Mouse (Mus musculus): ENCODE data around the gene Nup85. TPM values are rescaled to one million over a fixed set of nuclear protein-coding genes. Genes with fewer than 3 reads are reported as not detected.

Gene Nup85
- total and polyA plus RNA-seq, 3 experiments = 28.9 to 46.0 (median 32.5) TPM

DNA sequence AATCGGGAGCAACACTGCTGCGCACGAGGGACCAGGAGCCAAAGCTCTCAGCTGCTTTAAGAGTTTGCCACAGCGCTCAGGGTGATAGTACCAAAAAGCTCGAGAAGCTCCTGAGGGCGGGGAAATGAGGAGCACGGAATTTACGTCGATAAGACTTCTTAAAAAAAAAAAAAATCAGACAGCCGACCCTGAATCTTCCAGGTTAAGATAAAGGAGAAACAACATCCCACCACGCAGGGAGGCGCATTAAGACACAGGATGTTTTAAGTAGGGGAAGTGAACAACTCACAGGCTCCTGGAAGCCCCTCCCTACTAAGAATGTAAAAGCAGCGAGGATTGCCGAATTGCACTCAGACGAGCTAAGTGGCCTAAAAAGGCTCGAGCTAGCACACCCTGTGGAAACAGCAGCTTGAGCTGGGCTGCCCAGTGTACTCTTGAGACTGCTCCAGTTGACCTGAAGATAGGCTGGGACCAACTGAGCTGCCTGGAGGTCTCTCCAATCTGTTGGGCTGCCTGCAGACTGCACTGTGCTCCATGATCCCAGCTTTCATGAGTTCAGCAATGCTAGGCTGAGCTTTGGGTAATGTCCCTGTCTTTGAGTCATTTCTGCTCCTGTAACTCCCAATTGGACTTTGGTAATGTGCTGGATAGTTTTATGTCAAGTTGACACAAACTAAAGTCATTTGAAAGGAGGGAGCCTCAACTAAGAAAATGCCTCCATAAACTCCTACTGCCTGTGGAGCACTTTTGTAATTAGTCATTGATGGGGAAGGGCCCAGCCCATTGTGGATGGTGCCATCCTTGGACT lies 49.1 kb downstream of the Nup85 start:
- DNase-seq = no peak

DNA sequence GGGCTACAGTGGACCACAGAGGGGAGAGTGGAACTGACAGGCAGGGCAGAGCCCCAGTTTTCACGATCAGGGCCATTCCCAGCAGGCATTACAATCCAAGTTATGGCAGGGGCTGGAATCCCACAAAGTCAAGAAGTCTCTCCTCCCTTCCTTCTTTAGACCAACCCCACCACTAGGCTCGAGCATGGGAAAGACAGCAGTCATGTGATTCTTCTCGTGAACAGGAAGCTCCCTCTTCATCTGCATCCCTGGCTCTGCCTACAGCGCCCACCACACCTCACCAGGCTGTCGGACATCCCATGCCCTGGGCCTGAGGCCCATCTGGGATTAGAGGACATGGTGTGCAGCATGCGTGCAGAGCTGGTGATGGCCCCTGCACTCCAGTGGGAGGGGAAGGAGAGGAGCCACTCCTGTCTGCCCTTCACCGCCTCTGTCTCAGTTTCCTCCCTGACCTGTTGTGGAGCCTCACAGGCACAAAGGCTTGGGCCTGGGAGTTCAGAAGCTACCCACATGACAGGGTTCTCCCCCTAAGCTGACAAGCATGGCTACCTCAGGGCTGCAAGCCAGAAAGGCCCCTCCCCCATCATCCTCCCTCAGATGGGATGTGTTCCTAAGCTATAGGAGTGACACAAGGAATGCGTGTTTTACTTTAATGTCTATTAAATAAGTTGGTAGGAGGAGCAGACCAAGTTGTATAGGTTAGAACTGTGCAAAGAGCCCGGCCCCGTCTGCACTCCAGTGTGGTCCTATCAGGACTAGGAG lies 50.3 kb downstream of the Nup85 start:
- no peak for DNase-seq

DNA sequence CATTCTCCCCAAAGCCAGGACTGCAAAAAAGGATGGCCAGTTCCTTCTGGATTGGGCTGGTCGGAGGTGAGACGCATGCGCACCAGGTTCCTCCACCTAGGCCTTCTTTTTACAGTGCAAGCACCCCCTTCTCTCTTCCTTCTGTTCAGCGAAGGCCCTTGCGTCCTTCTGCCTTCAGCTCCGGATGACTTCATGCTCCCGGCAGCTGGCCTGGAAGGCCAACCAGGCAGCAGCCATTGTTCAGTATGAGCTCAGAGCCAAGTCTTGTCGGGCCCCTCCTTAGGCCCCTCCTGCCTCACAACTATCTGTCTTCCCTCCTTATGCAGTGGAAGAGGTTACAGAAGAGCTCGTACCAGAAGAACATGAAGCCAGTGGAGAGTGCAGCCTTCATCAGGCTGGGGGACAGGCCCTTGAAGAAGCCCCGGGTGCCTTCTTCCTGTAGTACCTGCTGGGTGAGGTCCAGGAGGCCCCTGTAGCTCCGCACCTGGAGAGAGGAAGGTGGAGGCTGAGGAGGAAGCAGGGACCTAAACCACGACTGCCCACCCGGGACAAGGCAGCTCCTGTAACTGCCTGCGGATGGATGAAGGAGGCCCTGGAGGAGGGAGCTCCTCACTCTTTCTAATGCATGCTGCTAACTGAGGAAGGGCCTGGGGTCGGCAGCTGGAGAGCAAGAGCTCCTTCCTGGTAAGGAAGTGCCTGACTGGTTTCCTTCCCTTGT lies 51.0 kb downstream of the Nup85 start:
- peak; percentile 82 for DNase-seq

- DNase-seq = peak; percentile 82
These were observed 51.6 kb downstream of the Nup85 start for GRCm38 (mm10) chr11:115615875-115616274.

DNA sequence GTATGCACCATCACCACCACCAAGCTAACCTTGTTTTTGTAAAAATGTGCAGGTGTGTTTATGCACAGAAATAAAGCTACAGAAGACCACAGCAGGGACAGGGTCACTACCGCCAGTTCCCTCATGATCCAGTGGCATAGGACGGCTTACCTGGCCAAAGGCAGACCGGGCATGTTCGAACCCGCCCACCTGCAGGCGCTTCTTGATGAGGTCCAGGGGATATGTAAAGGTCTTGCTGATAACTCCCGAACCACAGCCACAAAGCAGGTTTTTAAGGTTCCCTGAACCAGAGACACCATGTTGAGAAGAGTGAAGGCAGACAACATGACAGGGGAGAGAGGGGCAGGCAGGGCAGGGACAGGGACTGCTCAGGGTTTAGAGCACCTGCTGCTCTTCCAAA lies 52.1 kb downstream of the Nup85 start:
- DNase-seq = no peak

DNA sequence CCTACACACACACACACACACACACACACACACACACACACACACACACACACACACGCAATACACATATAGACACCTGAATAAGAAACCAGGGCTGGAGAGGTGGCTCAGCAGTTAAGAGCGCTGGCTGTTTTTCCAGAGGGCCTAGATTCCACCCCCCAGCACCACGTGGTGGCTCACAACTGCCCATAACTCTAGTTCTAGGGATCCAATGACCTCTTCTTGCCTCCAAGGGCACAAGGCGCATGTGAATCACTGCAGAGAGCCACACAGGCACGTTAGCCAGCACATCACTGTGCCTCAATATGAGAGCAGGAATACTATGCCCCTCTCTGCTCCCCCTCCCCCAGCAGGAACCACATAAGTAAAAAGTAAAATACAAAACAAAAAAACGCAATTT lies 52.7 kb downstream of the Nup85 start:
- DNase-seq = peak; percentile 87

DNA sequence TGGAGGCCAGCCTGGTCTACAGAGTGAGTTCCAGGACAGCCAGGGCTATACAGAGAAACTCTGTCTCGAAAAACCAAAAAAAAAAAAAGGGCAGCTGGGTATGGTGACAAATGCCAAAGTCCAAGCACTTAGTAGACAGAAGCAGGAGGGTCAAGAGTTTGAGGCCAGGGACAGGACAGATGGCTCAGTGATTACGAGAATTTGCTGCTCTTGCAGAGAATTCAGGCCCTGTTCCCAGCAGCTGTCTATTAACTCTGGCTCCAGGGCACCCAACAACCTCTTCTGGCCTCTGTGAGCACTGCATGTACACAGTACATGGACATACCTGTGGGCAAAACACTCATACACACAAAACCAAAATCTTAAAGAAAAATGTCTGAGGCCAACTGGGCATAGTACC lies 53.8 kb downstream of the Nup85 start:
- no peak for DNase-seq

DNA sequence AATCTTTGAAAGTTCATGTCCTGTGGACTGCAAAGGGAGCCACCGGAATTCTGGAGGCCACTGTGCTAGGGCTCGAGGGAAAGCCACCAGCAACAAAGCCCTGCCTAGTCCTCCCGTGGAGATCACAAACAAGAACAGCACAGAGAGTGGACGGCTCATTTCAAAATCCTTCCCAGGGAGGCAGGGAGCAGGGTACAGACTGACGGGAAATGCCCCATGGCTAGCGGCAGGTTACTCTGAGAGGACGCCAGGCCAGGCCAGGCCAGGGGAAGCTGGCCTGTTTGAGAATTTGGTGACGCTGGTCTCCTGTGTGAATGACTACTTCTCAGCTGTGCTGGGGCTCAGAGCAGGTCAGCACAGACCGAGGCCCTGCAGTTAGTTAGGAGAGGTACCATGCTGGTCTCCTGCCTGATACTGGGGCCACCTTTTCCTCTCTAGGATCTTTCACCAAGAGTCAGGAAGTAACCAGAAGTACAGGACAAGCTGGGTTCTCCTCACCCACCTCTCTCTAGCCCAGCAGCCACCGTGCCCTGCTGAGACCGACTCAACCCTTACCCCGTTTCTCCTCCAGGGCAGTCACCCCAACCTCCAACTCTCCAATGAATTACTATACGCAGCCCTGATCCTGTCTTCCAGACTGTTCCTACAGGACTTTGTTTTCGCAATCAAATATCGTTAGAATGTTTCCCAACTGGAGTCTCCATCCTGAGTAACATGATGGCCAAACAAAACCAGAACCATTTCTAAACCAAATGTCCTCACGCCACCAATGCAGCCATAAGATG lies 54.7 kb downstream of the Nup85 start:
- DNase-seq = no peak

- DNase-seq = no peak
These were observed 55.7 kb downstream of the Nup85 start for GRCm38 (mm10) chr11:115619949-115620348.

- peak; percentile 50 for DNase-seq
These were observed 59.3 kb downstream of the Nup85 start for GRCm38 (mm10) chr11:115623487-115624070.

DNA sequence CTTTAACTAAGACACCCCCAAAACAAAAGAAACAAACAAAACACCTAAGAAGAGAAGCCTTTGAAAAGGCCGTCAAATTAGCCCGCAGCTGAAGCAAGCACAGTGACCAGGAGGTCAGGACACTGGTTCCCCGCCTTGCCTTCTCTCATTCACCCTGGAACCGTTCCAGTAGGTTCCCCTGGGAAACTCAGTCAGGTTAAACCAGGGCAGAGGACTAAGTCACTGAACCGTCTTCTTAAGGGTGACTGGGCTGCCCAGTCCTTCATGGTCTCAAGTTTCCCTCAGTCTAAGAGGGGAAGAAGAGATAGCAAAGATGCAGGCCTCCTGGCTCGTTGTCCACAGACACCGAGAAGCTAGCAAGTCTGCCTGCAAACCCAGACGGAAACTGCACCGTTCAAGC lies 61.6 kb downstream of the Nup85 start:
- no peak for DNase-seq

DNA sequence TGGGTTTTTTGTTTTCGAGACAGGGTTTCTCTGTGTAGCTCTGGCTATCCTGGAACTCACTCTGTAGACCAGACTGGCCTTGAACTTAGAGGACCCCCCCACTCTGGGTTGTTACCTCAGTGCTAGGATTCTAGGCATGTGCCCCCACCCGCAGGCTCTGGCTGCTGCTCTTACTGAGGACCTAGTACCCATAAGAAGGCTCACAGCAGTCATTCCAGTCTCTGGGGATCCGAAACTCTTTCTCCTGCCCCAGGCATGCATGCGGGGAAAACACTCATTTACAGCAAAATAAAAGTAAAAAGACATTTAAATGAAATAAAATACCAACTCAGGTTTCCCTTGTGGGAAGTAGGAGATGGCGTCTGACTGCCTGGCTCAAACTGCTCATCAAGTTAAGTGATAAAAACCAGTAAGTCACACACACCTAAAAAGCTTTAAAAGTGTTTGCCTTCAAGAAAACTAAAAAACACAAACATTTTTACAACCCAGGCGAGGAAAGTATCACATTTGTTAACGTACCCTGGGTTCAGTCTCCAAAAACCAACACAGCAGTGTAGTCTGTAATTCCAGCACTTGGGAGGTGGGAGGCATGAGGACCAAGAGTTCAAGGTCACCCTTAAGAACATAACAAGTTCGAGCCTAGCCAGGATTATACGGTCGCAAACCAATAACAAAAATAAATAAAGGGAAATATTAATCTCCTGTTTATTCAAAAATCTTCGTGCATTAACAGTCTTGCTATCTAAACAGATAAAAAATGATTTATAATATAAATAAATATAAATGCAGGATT lies 62.8 kb downstream of the Nup85 start:
- DNase-seq = no peak

DNA sequence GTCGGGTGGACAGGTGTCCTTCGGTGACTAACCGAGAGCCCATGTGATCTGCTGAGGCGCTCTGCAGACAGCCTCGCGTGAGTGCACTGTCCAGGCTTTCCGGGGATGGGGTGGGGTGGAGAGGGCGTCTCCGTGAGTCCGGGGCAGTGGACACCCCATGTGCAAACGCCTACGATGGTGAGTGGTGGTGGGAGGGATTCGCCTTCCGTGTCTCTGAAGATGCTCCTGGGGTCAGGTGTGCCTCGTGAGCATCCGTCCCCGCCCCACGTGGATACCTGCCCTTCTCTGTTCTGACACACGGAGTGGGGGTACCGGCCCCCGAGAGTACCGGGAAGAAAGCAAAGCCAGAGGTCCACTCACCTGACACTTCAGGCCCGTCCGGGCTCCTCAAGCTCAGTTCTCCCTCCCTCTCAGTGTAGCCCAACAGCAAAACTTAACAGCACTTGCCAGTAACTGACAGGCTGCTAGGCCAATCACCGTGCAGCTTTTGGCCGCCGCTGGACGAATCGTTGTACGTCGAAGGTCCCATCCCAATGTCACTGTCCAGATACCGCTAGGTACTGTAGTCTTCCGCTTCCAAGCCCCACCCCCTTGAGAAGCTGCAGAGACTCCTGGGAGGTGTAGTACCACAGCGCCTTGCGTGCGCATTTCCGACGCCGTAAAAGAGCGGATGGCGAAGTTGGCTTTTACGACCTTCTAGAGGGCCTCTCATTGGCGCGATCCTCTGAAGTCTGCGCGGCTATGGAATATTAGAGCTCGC lies 63.7 kb downstream of the Nup85 start, which contains the start of gene Slc25a19:
Slc25a19 (minus strand) TSS at position 591 of the 760 bp plus-strand sequence.
- DNase-seq = peak; percentile 100

- no peak for DNase-seq
These were observed 64.3 kb downstream of the Nup85 start for GRCm38 (mm10) chr11:115628465-115629101.

DNA sequence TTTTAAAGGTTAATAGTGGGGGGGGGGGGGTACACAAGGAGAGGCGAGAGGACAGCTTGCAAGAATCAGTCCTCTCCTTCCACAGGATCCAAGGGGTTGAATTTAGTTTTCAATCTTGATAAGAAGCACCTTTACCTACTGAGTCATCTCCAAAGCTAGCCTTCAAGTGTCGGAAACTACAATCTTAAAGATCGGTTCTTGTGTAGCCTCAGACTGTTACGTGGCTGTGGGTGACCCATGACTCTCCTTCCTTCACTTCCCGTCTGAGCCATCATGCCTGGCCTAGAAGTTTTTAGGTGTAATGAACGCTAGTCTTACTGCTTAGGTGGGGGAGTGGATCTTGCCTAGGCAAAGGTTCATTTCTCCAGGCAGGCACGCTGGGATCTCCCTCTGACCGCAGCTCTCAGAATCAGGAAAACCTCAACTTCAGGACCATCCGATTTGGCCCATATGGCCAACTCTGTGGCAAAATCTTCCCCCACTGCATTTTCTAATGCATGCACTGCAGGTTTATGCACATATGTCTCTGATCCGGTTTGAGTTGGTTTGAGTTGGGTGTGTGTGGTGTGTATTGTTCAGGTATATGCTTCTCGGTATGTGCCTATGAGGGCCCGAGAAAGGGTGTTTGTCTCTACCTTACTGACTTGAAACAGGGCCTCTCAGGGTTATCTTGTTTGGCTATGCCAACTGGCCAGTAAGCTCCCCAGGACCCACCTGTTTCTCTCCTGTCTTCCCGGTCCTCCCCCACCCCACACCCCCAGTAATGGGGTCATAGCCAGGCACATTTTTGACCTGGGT lies 65.7 kb downstream of the Nup85 start:
- DNase-seq = no peak

DNA sequence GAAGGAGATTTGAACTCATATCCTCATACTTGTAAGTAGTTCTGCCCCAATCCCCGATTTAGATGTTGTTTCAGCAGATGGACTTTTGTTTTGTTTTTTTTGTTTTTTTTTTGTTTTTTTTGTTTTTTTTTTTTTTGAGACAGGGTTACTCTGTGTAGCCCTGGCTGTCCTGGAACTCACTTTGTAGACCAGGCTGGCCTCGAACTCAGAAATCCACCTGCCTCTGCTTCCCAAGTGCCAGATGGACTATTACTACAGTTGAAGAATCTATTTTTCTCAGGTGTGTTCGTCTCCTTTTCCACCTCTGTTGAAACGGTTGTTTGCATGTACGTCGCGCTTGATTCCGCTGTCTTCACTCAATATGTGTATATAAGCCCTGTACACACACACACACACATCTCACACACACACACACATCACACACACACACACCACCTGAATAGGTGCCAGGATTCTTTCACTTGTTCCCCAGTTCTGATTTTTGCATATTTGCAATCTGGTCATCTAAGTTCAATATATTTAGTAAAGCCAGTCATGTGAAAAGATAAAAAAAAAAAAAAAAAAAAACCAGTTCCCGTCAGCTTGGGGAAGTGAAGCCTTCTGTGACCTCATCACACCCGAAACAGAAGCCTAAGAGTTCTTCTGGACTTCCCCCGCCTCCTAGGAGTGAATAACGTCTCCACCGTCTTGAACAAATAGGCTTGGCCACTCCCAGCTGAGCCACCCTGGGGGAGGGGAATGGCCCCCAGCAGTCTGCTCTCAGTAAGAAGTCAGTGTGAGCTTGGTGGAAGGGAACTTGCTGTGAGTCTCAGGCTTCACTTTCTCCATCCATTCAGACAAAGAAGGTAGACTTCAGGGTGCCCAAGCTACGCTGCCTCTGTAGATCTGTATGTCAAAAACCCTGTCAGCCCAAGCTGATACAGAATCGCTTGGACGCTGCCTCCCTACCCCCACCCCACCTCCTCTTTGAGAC lies 66.6 kb downstream of the Nup85 start:
- no peak for DNase-seq

DNA sequence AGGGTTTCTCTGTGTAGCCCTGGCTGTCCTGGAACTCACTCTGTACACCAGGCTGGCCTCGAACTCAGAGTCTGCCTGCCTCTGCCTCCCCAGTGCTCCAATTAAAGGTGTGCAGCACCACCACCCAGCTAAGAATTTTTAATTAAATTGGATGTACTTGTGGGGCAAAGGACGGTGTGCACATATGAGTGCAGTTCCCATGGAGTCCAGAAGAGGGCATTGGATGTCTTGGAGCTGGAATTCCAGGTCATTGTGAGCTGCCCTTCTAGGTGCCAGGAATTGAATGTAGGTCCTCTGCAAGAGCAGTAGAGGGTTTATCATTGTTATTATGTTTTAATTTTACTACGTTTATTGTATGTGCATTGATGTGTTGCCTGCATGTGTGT lies 67.3 kb downstream of the Nup85 start:
- no peak for DNase-seq
